Mouse (Mus musculus) heart, adult 8-10 months (tissue): ENCODE measurements around the gene Hic2. TPM values are rescaled to one million over a fixed set of nuclear protein-coding genes. Genes with fewer than 3 reads are reported as not detected.

Source experiments
- DNase-seq: peaks from one replicate; pipeline ENCODE4 v3.0.0; 2022; ENCODE audit warnings: low spot score
- total RNA-seq, 4 experiments: library from RNA; stranded (reverse); gene quantifications; 2 replicates each; pipeline ENCODE4 v1.2.4; 2022

Hic2 gene
- total RNA-seq, 4 experiments from 2014 or later: 1.4 to 2.2 (median 1.9) TPM

DNA sequence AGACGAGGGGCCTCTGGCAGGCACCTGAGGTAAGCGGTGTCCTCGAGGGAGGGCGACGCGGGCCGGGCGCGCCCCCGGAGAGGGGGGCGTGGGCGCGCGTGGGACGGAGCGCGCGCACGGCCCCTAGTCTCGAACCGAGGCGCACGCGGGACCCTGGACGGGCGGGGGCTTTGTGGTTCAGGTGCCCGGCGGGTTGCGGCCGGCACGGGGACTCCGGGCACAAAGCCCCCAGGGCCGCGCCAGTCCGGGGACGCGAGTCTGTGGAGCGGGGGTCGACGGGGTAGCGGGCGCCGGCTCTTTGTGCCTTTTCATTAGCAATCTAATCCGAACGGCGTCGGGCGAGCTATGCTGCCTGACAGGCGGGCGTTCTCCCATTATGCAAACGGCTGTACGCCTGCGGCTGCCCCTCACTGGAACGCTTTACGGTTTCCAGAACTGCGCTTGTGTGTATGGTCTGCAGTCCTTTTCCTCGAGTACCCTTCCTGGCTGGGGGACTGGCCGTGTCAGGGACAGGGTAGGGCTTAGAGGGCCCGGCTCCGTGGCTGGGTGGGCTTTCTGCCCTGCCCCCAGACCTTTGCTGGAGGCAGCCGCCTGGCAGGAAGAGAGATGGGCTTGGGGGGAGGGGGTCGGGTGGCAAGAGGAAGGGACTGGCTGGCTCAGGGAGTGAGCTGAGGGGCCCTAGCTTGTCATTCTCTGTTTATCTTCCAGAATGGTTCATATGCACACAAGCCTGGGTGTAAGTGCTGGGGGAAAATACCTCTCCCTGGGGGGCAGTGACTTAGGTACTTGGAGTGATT is 528 bp downstream of the Hic2 start:
- no peak for DNase-seq

DNA sequence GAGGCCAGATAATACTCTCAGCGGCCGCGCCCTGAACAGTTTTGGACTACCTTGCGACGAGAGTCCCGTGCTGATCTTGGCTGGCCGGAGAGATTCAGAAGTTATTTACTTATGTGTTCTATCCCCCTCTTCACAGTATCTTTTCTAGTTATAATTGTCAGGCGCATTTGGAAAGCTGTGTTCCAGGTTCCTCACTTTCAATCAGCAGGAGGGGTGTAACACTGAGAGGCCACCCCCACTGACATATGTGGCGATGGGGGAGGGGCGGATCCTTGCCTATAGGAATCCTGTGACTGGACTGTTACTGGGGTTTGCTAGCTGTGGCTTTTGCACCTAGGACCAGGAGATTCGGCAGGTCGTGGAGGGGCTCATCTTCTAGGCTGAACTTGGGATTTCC is 1.1 kb downstream of the Hic2 start:
- no peak for DNase-seq

- DNase-seq: no peak
Observed at GRCm38 (mm10) chr16:17234916-17235665, 1.7 kb downstream of the Hic2 start.

GRCm38 (mm10) chr16:17237634-17238033 is 4.3 kb downstream of the Hic2 start:
- DNase-seq: no peak

DNA sequence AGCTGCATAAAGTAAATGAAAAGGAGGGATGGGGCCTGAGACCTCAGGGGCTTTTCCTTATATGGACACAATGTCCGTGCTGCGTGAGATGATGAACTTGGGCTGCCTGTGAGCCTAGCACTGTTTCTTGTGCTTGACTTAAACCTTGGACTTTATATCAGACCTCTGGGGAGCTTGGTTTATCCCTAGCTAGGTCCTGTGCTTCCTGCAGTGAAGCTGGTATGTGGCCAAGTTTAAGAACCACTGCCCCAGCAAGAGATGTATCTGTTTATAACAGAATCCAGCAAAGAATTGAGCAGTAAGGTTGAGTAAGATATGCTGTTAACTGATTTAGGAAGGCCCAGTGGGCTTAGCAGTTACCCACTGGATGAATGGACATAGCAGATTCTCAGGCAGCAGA is 6.0 kb downstream of the Hic2 start:
- DNase-seq: no peak

DNA sequence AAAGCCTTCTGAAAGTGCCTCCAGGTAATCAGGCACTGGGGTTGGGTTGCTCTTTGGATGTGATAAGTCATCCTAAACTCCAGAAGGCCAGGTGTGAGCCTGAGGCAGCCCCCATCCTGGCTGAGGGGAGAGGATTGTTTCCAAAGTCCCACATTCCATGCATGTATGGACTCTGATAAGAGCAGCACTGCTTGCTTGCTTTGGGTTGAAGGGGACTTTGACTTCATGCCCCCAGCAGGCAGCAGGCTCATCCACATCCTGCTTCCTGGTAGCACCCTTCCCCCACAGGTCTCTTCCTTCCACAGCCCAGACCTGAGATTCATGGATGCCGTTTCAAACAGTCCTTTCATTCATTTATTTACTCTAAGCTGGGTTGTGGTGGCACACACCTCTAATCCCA is 10.4 kb downstream of the Hic2 start:
- DNase-seq: no peak

DNA sequence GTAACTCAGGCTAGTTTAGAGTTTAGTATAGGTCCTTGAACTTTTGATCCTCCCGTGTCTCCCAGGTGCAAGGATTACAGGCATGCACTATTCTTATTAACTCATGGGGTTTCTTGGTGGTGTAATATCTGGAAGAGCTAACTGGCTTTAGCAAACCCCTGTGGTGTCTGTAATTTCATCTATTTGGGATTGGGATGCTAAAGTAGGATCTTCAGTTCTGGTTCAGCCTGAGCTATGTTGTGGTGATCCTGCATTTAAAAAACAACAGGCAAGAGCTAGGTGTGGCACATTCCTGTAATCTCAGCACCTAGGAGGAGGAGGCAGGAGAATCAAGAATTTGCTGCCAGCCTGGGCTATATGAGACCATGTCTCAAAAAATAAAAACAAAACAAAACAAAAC is 11.6 kb downstream of the Hic2 start:
- DNase-seq: no peak

- DNase-seq: peak; percentile 21
Observed at GRCm38 (mm10) chr16:17247727-17248126, 14.4 kb downstream of the Hic2 start.

DNA sequence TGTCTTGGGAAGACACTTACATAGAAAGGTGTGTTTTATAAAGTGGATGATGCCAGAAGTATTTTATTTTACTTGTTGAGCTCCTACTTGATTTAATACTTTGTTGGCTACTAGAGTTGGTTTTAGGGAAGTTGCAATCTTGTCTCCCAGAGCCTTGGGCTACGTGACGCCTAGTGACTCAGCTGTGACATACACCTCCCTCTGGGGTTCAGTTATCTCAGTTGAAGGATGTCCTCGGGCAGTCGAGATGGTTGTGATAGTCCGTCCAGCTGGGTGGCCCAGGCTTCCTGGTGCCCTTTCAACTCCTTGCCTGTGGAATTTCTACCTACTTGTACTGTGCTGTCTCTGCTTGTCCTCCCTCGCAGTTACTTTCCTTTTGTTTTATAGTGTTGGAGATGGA is 15.8 kb downstream of the Hic2 start:
- DNase-seq: no peak

DNA sequence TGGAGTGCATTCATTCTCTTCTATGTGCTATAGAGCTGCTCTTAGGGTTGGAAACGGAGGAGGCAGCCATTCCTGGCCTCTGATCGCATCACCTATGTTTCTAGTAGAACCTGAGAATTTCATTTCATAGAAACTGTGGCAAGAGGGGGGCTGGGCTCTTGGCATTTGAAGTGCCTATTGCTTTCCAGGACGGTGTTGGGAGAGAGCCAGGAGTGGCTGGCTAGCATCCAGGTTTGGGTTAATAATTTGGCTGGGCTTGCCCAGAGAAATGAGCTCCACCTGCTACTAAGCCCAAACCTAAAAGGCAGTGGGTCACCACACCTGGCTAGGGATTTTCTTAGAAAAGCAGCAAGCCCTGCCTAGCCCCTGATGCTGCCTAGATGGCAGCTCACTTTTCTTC is 18.2 kb downstream of the Hic2 start:
- no peak for DNase-seq

- DNase-seq: no peak
Observed at GRCm38 (mm10) chr16:17252086-17252726, 18.8 kb downstream of the Hic2 start.

GRCm38 (mm10) chr16:17252841-17253240 is 19.5 kb downstream of the Hic2 start:
- DNase-seq: no peak

DNA sequence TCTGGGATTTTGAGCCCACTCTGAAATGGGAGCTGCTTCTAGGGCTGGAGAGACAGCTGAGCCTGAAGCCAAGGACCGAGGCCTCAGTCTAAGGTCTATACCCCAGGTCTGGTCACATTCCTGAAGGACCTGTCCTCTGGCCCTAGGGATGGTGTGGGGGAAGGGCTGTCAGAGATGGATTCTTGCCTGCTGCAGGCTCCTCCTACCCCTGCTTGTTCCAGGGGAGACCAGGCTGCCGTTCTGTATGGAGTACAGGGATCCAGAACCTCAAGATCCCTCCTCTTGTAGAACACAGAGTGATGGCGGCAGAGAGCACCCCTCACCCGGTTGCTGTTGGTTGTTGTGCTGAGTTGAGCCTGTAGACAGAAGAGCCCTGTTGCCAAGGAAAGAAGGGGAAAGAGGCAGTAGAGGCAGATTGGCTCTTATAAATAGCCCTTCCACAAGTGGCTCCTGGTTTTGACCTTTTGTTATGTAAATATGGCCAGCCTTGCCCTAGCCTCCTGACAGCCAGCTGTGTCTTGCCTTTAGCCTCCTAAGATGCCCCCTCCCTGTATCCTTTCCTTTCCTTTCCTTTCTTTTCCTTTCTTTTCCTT is 20.7 kb downstream of the Hic2 start:
- DNase-seq: no peak

DNA sequence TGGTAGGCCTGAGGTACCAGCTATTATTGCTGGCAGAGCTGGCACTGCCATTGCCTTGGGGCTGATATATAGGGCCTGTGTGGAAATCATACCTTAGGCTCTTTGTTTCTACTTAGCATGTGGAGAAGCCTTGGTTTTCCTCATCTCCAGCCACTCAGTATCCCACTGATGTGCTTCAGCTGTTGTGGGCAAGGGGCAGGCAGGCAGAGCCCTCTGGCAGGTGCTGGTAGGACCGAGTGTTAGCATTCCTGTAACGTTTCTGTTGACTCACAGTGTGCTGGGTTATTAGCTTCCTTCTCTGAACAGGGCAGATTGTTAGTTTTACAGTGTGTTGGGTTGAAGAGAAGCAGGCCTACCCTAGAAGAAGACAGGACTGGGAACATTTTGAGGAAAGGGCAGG is 21.9 kb downstream of the Hic2 start:
- DNase-seq: no peak

GRCm38 (mm10) chr16:17257359-17257821 is 24.0 kb downstream of the Hic2 start:
- peak; percentile 54 for DNase-seq

- no peak for DNase-seq
Observed at GRCm38 (mm10) chr16:17258917-17259316, 25.5 kb downstream of the Hic2 start.

DNA sequence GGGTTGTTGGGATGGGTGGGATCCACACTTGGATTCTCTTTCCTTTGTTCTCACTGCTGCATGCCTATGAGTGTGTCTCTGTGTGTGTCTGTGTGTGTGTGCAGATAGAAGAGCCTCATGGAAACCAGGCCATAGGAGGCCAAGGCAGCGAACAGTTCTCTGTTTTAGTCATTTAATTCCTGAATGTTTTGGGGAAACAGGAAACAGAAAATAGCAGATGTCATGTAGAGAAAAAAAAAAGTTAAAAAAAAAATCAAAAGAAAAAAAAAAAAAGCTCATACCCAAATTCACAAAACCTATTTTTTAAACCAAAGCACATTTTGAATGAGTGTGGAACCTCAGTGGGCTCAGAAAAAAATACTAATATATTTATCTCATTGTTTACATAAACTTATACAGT is 28.0 kb downstream of the Hic2 start:
- DNase-seq: no peak

GRCm38 (mm10) chr16:17266113-17266512 is 32.7 kb downstream of the Hic2 start:
- no peak for DNase-seq

- no peak for DNase-seq
Observed at GRCm38 (mm10) chr16:17267937-17268336, 34.6 kb downstream of the Hic2 start.

DNA sequence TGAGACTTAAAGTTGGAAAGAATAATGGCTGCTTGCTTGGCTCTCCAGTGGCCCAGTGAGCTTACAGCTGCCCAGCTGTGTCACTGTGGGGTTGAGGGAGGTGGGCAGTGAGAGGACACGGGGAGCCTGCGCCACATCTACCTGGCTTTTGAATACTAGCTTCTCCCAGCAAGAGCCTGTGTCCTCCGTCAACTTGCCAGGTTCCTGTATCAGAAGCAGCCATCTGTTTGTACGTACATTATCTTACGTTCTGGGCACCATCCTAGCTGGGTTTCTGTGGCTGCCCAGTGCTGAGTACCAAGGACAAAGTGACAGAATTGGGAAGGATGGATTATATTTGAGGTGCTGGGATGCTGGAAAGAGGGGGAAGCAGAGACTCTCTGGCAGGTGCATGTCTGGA is 36.5 kb downstream of the Hic2 start:
- no peak for DNase-seq

GRCm38 (mm10) chr16:17271124-17271523 is 37.8 kb downstream of the Hic2 start:
- DNase-seq: peak; percentile 42

- no peak for DNase-seq
Observed at GRCm38 (mm10) chr16:17271856-17272255, 38.5 kb downstream of the Hic2 start.
